Mouse (Mus musculus) CH12.LX (cell line): ENCODE results near the gene Sh2d5. TPM values are rescaled to one million over a fixed set of nuclear protein-coding genes. Genes with fewer than 3 reads are reported as not detected.

Source experiments
- DNase-seq: peaks from one replicate; pipeline ENCODE4 v3.0.0-alpha.2; 2013; ENCODE audit errors: extremely low read depth
- H3K27ac ChIP-seq: 2 replicates; pipeline ENCODE4 v1.5.1; 2012; ENCODE audit warnings: low read depth, mild to moderate bottlenecking, control low read depth, moderate library complexity; ENCODE audit not compliant: insufficient read depth
- H3K27me3 ChIP-seq: replicated peaks from 2 replicates; pipeline ENCODE3; 2012; ENCODE audit warnings: inconsistent platforms
- H3K36me3 ChIP-seq, 2 experiments: replicated peaks in 1 of 2; 2 replicates each; pipeline versions ENCODE3 to v1.6.1; 2012; ENCODE audit warnings: inconsistent platforms in 1 of 2, low read length in 1 of 2, mild to moderate bottlenecking in 1 of 2, mixed read lengths in 1 of 2, moderate library complexity in 1 of 2; ENCODE audit not compliant: control insufficient read depth in 1 of 2, insufficient read depth in 1 of 2
- H3K4me1 ChIP-seq, 2 experiments: 2 replicates each; pipeline ENCODE4 v1.6.1; 2012; ENCODE audit warnings: inconsistent platforms in 1 of 2, moderate library complexity in 1 of 2; ENCODE audit not compliant: insufficient read depth in 2 of 2, control insufficient read depth in 1 of 2
- H3K4me2 ChIP-seq: 2 replicates; pipeline ENCODE4 v1.6.1; 2012; ENCODE audit warnings: low read depth, mild to moderate bottlenecking, control low read depth; ENCODE audit not compliant: poor library complexity, insufficient read depth, severe bottlenecking
- H3K4me3 ChIP-seq, 3 experiments: fragments of 150-350 bp in 1 of 3; sonication (generic) in 1 of 3; replicated peaks in 1 of 3; 2 replicates each; pipeline versions ENCODE3 to v1.5.1; 2011 to 2012; ENCODE audit warnings: low read depth in 2 of 3, low read length in 2 of 3, mild to moderate bottlenecking in 2 of 3, moderate library complexity in 2 of 3, control low read depth in 1 of 3, improper control_type of control experiment in 1 of 3, inconsistent platforms in 1 of 3, mixed read lengths in 1 of 3; ENCODE audit not compliant: poor library complexity in 1 of 3
- H3K79me2 ChIP-seq: replicated peaks from 2 replicates; pipeline ENCODE4 v1.6.1; 2012; ENCODE audit warnings: mild to moderate bottlenecking, moderate library complexity; ENCODE audit not compliant: control insufficient read depth, poor library complexity, insufficient read depth, severe bottlenecking; ENCODE audit errors: extremely low read depth
- H3K9ac ChIP-seq: 2 replicates; pipeline ENCODE4 v1.6.1; 2012; ENCODE audit warnings: low read depth, mild to moderate bottlenecking, control low read depth, moderate library complexity; ENCODE audit not compliant: insufficient read depth
- H3K9me3 ChIP-seq: replicated peaks from 2 replicates; pipeline ENCODE3; 2012; ENCODE audit warnings: low read length, inconsistent platforms, mixed read lengths
- CHD1 ChIP-seq: IDR thresholded peaks from 2 replicates; pipeline ENCODE4 v1.6.1; 2012; ENCODE audit warnings: low read depth, low read length, improper control_type of control experiment, inconsistent platforms
- E2F4 ChIP-seq: IDR thresholded peaks from 2 replicates; pipeline ENCODE4 v1.6.1; 2011; ENCODE audit warnings: low read depth, low read length, improper control_type of control experiment; ENCODE audit not compliant: insufficient replicate concordance
- MAZ ChIP-seq: IDR thresholded peaks from 2 replicates; pipeline ENCODE4 v1.6.1; 2012; ENCODE audit warnings: low read depth, mild to moderate bottlenecking, inconsistent platforms, low read length, improper control_type of control experiment, moderate library complexity
- MYC ChIP-seq: IDR thresholded peaks from 2 replicates; pipeline ENCODE4 v1.6.1; 2011; ENCODE audit warnings: low read depth, mild to moderate bottlenecking, improper control_type of control experiment, low read length
- POLR2AphosphoS2 ChIP-seq: IDR thresholded peaks from 2 replicates; pipeline ENCODE4 v1.6.1; 2011; ENCODE audit warnings: low read depth, low read length, improper control_type of control experiment
- ZKSCAN1 ChIP-seq: IDR thresholded peaks from 2 replicates; pipeline ENCODE4 v1.6.1; 2012; ENCODE audit warnings: low read depth, inconsistent platforms, low read length, improper control_type of control experiment, borderline replicate concordance
- ZMIZ1 ChIP-seq: IDR thresholded peaks from 2 replicates; pipeline ENCODE4 v1.6.1; 2012; ENCODE audit warnings: low read depth, mild to moderate bottlenecking, inconsistent platforms, low read length, improper control_type of control experiment
- dilution Hi-C: fragments of 300-500 bp; cut with MboI; formaldehyde crosslinking; loops from 2 replicates; pipeline ENCODE4 v1.14.3; 2020; ENCODE audit warnings: low sequenced_read_pairs; ENCODE audit not compliant: extremely low pct_unique_long_range_greater_than_20kb, extremely low pct_ligation_motif_present
- in situ Hi-C: fragments of 300-500 bp; cut with MboI; formaldehyde crosslinking; loops from 3 replicates; pipeline ENCODE4 v1.14.3; 2019; ENCODE audit warnings: low sequenced_read_pairs, low pct_ligation_motif_present, low pct_unique_long_range_greater_than_20kb, mixed read lengths
- polyA plus RNA-seq: library from polyadenylated mRNA; unstranded; fragments of >175 nt; gene quantifications from 2 replicates; pipeline ENCODE4 v1.2.1, GENCODE M21; 2012; ENCODE audit warnings: low read depth; ENCODE audit not compliant: insufficient read length
- total RNA-seq, 2 experiments: library from RNA; depleted of rRNA; stranded (reverse); fragments of 300-350 nt in 1 of 2; fragments of >200 nt in 1 of 2; gene quantifications; 2 replicates each; pipeline ENCODE4 v1.2.3; 2012 to 2014

Sh2d5 gene
- total and polyA plus RNA-seq, 3 experiments = 0.24 to 0.68 (median 0.57) TPM

DNA sequence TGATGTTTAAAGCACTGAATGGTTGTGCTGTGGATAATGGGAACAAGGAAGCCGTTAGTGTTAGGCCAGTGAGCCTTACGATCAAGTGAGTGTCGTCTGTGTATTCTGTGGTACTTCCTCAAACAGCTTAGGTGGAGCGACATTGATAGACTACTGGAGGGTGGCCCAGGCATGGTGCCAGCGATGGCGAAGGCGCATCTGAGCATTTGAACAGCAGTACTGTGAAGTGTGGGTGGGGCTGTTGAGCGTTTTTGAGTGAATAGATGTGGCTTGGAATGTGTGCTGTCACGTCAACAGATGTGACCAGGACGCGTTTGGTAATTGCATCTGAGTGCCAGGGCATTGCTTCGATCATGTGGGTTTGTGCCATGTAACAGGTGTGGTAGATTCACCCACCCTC, 57.5 kb downstream of the Sh2d5 start:
- Histone ChIP-seq H3K4me3 (no peak overlapping the region), H3K27me3 (no peaks in the 10 kb centered on the region), H3K79me2 (peaks cover 21% of the 10 kb centered on the region), H3K9ac (no peak overlapping the region), H3K4me2 (no peak overlapping the region), H3K9me3 (no peaks in the 10 kb centered on the region), H3K27ac (no peak overlapping the region), H3K4me1 (peaks cover 4 to 32% of the 10 kb centered on the region in 2 experiments)
- in situ Hi-C loops = loop anchor here (25.0 kb wide), 1 partner anchor 345 kb away; no protein-coding TSS in a partner anchor
- DNase-seq = no peak
- no peak for TF ChIP-seq POLR2AphosphoS2
- TF ChIP-seq, all 38 proteins: peak for 0
- peaks cover 49 to 63% of the 10 kb centered on the region in 2 experiments for H3K36me3 ChIP-seq
- dilution Hi-C loops = no loop called here

DNA sequence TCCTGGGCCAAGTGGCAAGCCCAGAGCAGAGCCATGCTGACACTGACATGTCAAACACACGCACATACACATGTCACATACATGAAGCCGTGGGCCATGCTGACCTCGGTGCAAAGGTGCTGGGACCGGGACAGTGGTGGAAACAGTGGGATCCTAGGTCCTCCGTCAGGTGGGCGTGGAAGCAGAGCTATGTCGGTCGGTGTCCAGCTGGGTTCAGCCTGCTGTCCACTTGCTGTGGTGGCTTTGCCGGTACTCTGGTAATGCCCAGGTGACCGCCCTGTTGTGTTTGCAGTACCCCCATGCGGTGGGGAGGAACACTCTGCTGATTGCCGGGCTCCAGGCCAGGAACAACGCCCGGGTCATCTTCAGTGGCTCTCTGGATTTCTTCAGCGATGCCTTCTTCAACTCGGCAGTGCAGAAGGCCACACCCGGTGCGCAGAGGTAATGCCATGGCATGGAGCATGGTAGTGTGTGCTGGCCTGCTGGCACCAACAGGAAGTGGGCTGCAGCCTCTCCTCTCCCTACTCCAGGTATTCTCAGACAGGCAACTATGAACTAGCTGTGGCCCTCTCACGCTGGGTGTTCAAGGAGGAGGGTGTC, 60.2 kb downstream of the Sh2d5 start:
- no peak overlapping the region for H3K4me2 ChIP-seq
- TF ChIP-seq ZKSCAN1 = no peak
- no peak for TF ChIP-seq MYC
- no peak for TF ChIP-seq CHD1
- TF ChIP-seq MAZ = no peak
- TF ChIP-seq E2F4 = no peak
- TF ChIP-seq ZMIZ1 = no peak
- TF ChIP-seq, all 38 proteins: peak for 0
- H3K4me3 ChIP-seq = no peak overlapping the region
- H3K36me3 ChIP-seq = peaks cover 63 to 88% of the 10 kb centered on the region in 2 experiments
- DNase-seq = no peak
- H3K9me3 ChIP-seq = no peaks in the 10 kb centered on the region
- peaks cover 16% of the 10 kb centered on the region for H3K79me2 ChIP-seq
- H3K4me1 ChIP-seq = peaks cover 4 to 20% of the 10 kb centered on the region in 2 experiments
- H3K27me3 ChIP-seq = no peaks in the 10 kb centered on the region
- H3K9ac ChIP-seq = no peak overlapping the region
- in situ Hi-C loops = loop anchor here (25.0 kb wide), 1 partner anchor 348 kb away; no protein-coding TSS in a partner anchor
- H3K27ac ChIP-seq = no peak overlapping the region
- dilution Hi-C loops = no loop called here

Other genes with a start within 250 kb of the Sh2d5 start
- 61.9 and 67.7 TPM in 2 replicates for gene Hp1bp3, start 34.1 kb upstream of the Sh2d5 start, total RNA-seq (2012; rRNA removed)
- 66.9 and 73.7 TPM in 2 replicates for gene Hp1bp3, start 34.1 kb upstream of the Sh2d5 start, total RNA-seq (2014; rRNA removed)
- 78.2 and 84.2 TPM in 2 replicates for gene Hp1bp3, start 34.1 kb upstream of the Sh2d5 start, polyA plus RNA-seq
- 0.08 and 0.17 TPM in 2 replicates for gene Kif17, start within 50 bp of the Sh2d5 start, total RNA-seq (2012; rRNA removed)
- gene Kif17, start within 50 bp of the Sh2d5 start, total RNA-seq (2014; rRNA removed) = 0.55 and 0.59 TPM in 2 replicates
- gene Kif17, start within 50 bp of the Sh2d5 start, polyA plus RNA-seq = 1.5 and 1.8 TPM in 2 replicates
- gene Ddost, start 54.3 kb downstream of the Sh2d5 start, total RNA-seq (2012; rRNA removed) = 163 and 184 TPM in 2 replicates
- gene Ddost, start 54.3 kb downstream of the Sh2d5 start, total RNA-seq (2014; rRNA removed) = 153 and 164 TPM in 2 replicates
- gene Ddost, start 54.3 kb downstream of the Sh2d5 start, polyA plus RNA-seq = 174 and 186 TPM in 2 replicates
- 7.9 and 10.8 TPM in 2 replicates for gene Pink1, start 75.9 kb downstream of the Sh2d5 start, total RNA-seq (2012; rRNA removed)
- 7.0 and 7.1 TPM in 2 replicates for gene Pink1, start 75.9 kb downstream of the Sh2d5 start, total RNA-seq (2014; rRNA removed)
- gene Pink1, start 75.9 kb downstream of the Sh2d5 start, polyA plus RNA-seq = 5.5 and 7.2 TPM in 2 replicates
- not detected in 2 replicates for gene Cda, start 117.6 kb downstream of the Sh2d5 start, total RNA-seq (2012; rRNA removed)
- not detected in 2 replicates for gene Cda, start 117.6 kb downstream of the Sh2d5 start, total RNA-seq (2014; rRNA removed)
- gene Cda, start 117.6 kb downstream of the Sh2d5 start, polyA plus RNA-seq = not detected in 2 replicates
- not detected in 2 replicates for gene Fam43b, start 146.1 kb downstream of the Sh2d5 start, total RNA-seq (2012; rRNA removed)
- not detected in 2 replicates for gene Fam43b, start 146.1 kb downstream of the Sh2d5 start, total RNA-seq (2014; rRNA removed)
- gene Fam43b, start 146.1 kb downstream of the Sh2d5 start, polyA plus RNA-seq = not detected in 2 replicates
- gene Mul1, start 184.3 kb downstream of the Sh2d5 start, total RNA-seq (2012; rRNA removed) = 12.3 and 19.7 TPM in 2 replicates
- 8.8 and 10.2 TPM in 2 replicates for gene Mul1, start 184.3 kb downstream of the Sh2d5 start, total RNA-seq (2014; rRNA removed)
- gene Mul1, start 184.3 kb downstream of the Sh2d5 start, polyA plus RNA-seq = 20.2 and 26.8 TPM in 2 replicates
- 0.04 and 0.13 TPM in 2 replicates for gene Camk2n1, start 203.9 kb downstream of the Sh2d5 start, total RNA-seq (2012; rRNA removed)
- not detected in 2 replicates for gene Camk2n1, start 203.9 kb downstream of the Sh2d5 start, total RNA-seq (2014; rRNA removed)
- gene Camk2n1, start 203.9 kb downstream of the Sh2d5 start, polyA plus RNA-seq = not detected in 2 replicates